Mouse (Mus musculus) activated CD4-positive, CD25-positive, alpha-beta regulatory T cell, adult 4 months (primary cell): ENCODE results near the gene Scgb1a1. TPM values are rescaled to one million over a fixed set of nuclear protein-coding genes. Genes with fewer than 3 reads are reported as not detected.
"Not testable (repeated sequence)": the region's sequence is repeated elsewhere in the genome, so short reads cannot be mapped to it uniquely, and the experiment has no call there.

Source experiments
- ATAC-seq: one replicate; pipeline ENCODE4 v1.8.0; 2017
- polyA plus RNA-seq, 2 experiments: library from polyadenylated mRNA; unstranded; fragments of 100-300 nt; shearing (Covaris generic); gene quantifications; one replicate each; pipeline ENCODE4 v1.2.1; 2017

Scgb1a1 gene
- polyA plus RNA-seq = not detected

DNA sequence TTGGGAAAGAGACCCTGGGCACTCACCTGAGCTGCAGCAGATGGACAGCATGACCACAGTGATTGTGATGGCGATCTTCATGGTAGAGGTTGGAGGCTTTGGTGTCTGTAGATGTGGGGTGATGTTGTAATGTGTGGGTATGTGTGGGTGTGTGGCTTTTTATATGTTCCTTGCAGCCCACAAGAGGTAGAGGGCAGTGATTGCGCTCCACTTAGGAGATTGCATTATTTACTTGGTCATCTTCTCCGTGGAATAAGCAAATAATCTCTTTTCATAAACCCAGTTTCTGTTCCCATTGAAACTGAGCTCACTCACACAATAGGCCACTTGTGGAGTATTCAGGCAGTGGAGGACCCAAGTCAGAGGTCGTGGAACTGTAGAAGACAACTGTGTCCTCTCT, at the start of gene Scgb1a1:
Gene Scgb1a1, minus strand, starts transcription at position 138 of the 400 bp plus-strand sequence.
- no peak for ATAC-seq

DNA sequence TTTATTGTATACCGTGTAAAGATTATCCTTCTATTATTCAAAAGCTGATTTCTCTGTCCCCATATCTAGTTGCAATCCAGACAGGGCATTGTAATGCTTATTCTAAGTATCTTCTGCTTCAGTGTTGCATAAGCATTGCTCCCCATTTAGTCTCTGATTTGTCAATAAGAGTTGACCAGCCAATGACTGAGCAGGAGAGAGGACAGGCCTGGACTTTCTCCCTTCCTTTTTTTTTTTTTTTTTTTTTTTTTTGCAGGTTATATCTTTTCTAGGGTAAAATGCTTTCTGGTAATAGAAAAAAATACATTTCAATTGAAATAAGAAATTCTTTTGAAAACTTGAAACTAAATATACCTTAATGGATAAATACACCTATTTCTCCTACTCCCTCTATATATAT, 49.4 kb upstream of the Scgb1a1 start:
- ATAC-seq = no peak

DNA sequence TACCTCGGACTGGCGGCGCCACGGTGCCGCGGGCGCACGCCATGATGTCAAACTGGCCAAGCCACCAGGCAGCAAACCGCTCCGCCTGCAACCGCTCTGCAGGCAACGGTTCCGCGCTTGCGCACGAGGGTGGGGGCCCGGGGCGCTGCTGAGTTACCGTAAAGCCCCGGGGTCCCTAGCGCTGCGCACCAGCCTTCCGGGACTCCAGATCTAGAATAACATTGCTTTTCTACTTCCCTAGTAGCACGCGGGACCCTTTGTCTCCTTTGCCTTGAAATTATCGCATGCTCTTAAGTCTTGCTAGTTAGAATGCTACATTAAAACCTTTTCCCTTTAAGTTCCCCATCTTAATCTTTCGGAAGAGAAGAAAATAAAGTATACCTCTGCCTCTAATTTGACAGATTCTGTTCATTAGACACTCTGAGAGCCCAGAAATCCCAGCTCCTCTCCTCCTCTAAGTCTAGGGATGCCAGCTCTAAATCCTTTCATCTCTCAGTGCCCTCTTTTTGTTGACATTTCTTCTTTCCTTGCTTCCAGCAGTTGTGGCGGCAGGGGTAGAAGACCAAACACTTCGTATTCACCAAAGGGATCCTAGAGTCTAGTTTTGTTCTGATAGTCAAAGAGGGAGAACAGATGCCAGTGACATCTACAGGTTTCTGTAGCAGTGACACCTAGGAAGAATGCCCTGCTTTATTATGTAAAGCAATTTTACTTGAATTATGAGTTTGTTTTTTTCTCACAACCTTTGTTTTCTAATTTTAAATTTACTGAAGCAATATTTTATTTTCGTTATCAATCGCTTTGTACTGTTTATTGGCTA, 48.0 kb upstream of the Scgb1a1 start, which contains the start of gene Asrgl1:
Gene Asrgl1, minus strand, starts transcription at position 125 of the 820 bp plus-strand sequence.
- peak; percentile 86 for ATAC-seq

DNA sequence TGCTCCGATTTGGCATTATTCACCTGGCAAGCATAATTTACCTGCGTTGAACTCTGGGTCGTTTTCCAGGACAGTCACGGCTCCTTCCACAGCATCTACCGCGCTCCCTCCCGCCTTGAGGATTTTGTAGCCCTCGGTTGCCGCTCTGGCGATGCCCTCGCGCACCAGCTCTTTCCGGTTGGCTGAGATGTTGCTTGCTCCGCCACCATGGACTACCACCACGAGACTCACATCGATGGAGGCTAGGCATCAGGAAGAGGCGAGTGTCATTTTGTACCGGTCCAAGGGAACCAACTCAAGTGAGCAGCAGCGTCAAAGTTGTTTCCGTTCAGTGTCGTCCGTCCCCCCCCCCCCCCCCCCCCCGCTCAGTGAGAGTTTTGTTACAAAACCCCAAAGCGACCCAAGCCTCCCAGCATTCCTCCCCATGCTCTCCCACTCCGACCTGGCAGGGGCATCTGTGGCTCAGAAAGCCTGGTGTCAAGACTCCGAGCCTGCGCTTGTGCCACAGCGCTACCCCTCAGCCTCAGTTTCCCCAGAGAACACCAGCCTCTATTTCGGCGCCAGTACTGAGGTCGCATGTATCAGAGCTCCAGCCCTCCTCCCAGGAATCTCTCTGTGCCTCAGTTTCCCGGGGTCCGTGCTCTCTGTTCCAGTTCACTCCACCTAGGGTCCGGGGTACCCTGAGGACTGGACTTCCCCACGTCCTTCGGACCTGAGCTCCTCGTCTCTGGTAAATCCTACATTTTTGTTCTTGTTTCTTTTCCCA, 47.2 kb upstream of the Scgb1a1 start:
- ATAC-seq = peak; percentile 57

DNA sequence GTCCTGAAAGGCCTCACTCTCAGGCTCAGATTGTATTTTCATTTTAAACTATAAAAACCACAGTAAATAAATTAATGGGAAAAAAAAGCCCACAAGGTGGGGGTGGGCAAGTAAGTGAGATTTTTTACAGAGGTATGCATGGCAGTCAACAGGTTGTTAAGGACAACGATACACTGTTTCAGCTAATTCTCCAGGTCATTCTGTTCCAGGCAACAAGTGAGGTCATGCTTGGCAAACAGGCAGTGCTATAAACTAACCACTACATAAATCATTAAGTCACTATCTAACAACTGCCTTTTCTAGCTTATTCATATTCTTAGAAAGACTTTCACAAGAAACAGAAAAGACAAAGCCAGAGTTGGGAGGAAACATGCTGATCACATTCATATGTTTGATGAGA, 42.2 kb upstream of the Scgb1a1 start:
- ATAC-seq = no peak

GRCm38 (mm10) chr19:9128499-9129194, 40.9 kb upstream of the Scgb1a1 start:
- ATAC-seq = no peak

GRCm38 (mm10) chr19:9123986-9124385, 36.2 kb upstream of the Scgb1a1 start:
- not testable (repeated sequence) for ATAC-seq

GRCm38 (mm10) chr19:9122390-9122789, 34.6 kb upstream of the Scgb1a1 start:
- ATAC-seq = no peak

DNA sequence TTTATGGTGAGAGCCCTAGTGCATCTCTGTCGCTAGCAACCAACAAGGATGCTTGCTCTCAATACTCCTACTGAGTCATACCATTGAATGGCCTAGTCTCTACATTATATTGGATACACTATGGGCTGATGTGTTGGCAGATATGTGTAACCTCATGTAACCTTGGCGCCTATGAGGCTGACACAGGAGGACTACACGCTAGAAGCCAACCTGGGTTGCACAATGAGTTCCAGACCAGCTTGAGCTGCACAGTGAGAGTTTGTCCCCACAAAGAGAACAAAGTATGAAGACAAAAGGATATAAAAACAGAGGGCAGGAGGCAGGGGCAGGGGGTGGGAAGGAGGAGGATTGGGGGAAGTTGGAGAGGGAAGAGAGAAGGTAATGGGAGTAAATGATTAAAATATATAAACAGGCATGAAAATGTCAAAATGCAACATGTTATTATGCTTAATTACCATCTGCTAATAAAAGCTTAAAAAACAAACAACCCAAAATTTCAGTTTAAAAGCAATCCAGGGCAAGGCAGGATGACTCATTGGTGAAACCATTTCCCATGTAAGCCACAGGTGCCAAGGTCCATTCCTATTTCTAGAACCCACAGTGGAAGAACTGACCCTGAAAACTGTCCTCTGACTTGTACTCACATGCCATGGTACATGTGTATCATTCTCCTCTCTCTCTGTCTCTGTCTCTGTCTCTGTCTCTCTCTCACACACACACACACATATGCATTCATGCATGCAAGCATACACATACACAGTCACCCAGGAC, 32.1 kb upstream of the Scgb1a1 start:
- ATAC-seq = no peak

- ATAC-seq = no peak
These were observed 29.5 kb upstream of the Scgb1a1 start for GRCm38 (mm10) chr19:9117275-9117674.

DNA sequence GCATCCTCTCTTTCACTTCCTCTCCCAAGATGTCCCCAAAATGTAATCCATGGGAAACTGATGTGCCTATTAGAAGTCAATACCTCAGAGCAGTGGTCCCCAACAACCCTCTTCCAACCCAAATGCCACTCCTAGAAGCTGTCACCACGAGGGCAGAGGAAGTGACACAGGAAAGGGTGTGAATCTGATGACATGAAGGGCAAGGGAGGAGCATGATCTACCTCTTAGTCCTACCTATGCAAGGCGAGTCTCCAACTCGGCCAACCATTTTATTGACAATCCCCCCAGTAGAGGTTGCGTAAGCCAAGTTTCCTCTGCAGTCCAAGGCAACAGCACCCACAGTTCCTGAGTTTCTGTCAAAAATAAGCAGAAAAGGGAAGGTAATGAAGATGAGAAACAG, 28.5 kb upstream of the Scgb1a1 start:
- ATAC-seq = no peak

- ATAC-seq = no peak
These were observed 24.3 kb upstream of the Scgb1a1 start for GRCm38 (mm10) chr19:9112043-9112442.

DNA sequence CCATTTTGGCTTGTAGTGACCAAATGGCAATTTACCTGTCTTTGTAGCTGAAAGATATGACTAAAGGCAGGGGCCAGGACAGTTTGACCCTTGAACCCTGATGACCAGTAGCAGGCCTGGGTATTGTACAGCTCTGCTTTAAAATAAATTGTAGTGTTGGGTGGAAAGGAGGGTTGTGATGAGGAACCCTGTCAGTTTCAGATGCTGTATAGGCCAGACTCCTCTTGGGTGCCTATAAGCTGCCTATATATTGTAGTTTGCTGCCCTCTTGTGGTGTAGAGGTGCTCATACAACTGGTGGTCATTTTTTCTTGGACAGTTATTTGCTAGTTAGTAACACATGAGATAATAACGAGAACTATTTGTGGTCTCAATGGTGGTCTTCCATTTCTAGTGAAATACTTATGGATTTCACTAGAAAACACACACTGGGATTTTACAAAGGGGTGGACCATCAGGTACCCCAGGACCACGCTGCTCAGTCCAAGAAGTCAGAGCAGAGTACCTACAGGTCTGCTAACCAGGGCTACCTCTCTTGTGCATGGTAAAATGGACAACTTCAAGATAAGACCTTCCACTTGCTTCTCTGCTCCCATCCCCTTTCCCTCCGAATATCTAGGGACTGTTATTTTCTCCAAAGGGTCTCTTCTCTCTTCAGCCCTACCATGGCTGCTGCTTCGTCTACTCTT, 22.6 kb upstream of the Scgb1a1 start:
- ATAC-seq = peak; percentile 77

DNA sequence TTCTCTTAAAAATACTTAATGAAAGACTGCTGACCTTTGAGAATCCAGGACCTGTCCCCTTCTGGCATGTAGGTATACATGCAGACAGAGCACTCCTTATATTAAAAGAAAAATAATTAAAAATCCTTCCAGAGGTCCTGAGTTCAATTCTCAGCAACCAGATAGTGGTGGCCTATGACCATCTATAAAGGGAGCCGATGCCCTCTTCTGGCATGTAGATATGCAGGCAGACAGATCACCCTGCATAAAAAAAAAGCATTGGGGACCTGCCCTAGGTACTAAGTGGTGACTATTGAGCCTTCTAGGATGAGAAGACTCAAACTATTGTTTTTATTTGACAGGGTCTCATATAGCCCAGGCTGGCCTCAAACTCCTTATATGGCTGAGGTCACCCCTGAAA, 20.8 kb upstream of the Scgb1a1 start:
- no peak for ATAC-seq

- no peak for ATAC-seq
These were observed 19.6 kb upstream of the Scgb1a1 start for GRCm38 (mm10) chr19:9107379-9107755.

GRCm38 (mm10) chr19:9106751-9107378, 19.1 kb upstream of the Scgb1a1 start:
- ATAC-seq = no peak

DNA sequence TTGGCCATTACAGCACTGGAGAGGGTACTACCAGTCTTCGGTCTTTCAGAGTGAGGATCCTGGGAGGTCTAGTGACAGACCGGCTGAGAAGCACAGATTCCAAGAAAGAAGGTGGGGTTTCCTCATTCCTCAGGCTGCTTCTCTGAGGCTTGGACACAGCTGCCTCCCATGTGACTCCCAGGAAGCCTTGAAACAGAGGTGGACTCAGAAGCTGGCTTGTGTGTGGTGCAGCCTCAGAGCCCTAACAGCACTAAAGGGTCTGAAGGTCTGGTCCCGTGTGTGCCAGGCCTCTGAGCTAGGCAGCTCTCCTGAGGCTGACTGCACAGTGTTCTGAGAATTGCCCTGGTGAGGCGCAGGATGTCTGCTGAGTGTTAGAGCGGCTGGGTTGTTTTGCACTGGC, 18.3 kb upstream of the Scgb1a1 start:
- no peak for ATAC-seq

- no peak for ATAC-seq
These were observed 17.4 kb upstream of the Scgb1a1 start for GRCm38 (mm10) chr19:9105101-9105685.

DNA sequence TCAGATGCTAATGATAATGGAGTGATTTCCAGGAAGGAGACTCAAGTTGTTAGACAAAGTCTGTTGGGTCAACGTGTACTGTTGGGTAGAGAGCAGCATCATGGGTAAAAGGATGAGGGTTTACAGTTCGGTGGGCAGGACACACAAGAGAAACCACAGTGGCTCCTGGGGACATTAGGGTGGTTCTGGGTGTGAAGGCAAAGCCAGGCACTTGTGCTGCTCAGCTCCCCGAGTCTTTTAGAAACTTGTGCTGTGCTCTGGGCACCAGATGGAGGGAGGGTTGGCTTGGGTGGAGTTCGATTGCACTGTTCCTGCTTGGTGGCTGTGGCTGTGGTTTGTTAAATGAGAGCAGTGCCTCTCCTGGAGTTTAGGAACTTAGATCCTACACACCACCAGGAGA, 16.2 kb upstream of the Scgb1a1 start:
- ATAC-seq = no peak

- no peak for ATAC-seq
These were observed 13.3 kb upstream of the Scgb1a1 start for GRCm38 (mm10) chr19:9101062-9101457.
